Mouse (Mus musculus) forebrain, embryonic 11.5 days (tissue): ENCODE data around the gene Wdr82. TPM values are rescaled to one million over a fixed set of nuclear protein-coding genes. Genes with fewer than 3 reads are reported as not detected.
A peak's percentile ranks its signal among the peaks of the same experiment; 100 is the strongest.

ENCODE experiments used
- ATAC-seq: fragments of 200-750 bp; cut with Nextera tagmentation; replicated peaks from 2 replicates; pipeline ENCODE4 v1.8.0; 2017; ENCODE audit warnings: moderate TSS enrichment; ENCODE audit not compliant: low FRiP score
- DNase-seq: peaks from one replicate; pipeline ENCODE4 v3.0.0-alpha.2; 2017; ENCODE audit warnings: low spot score
- H3K27ac ChIP-seq: fragments of 300-500 bp; sonication (generic); 2 replicates; pipeline ENCODE4 v1.5.1; 2014; ENCODE audit warnings: low read depth, low read length
- H3K27me3 ChIP-seq: fragments of 300-500 bp; sonication (generic); 2 replicates; pipeline ENCODE4 v1.6.1; 2014; ENCODE audit warnings: mild to moderate bottlenecking, low read length, mixed read lengths; ENCODE audit not compliant: control insufficient read depth, insufficient read depth
- H3K36me3 ChIP-seq: fragments of 300-500 bp; sonication (generic); 2 replicates; pipeline ENCODE4 v1.6.1; 2014; ENCODE audit warnings: mild to moderate bottlenecking, low read length, moderate library complexity, mixed read lengths; ENCODE audit not compliant: control insufficient read depth, insufficient read depth
- H3K4me1 ChIP-seq: fragments of 300-500 bp; sonication (generic); replicated peaks from 2 replicates; pipeline ENCODE4 v1.6.1; 2014; ENCODE audit warnings: low read length, mixed read lengths; ENCODE audit not compliant: control insufficient read depth, insufficient read depth
- H3K4me2 ChIP-seq: fragments of 300-500 bp; sonication (generic); 2 replicates; pipeline ENCODE4 v1.6.1; 2014; ENCODE audit warnings: low read depth, mild to moderate bottlenecking, low read length, moderate library complexity, mixed read lengths; ENCODE audit not compliant: severe bottlenecking
- H3K4me3 ChIP-seq: fragments of 300-500 bp; sonication (generic); 2 replicates; pipeline ENCODE4 v1.5.1; 2014; ENCODE audit warnings: low read depth, low read length
- H3K9ac ChIP-seq: fragments of 300-500 bp; sonication (generic); 2 replicates; pipeline ENCODE4 v1.6.1; 2014; ENCODE audit warnings: low read length
- H3K9me3 ChIP-seq: fragments of 300-500 bp; sonication (generic); 2 replicates; pipeline ENCODE4 v1.6.1; 2016; ENCODE audit warnings: low read length, mixed read lengths; ENCODE audit not compliant: control insufficient read depth
- WGBS: fragments of 180-500 bp; shearing (Covaris S2); extraction: QIAGEN DNeasy Blood & Tissue Kit; methylation state at CpG from one replicate; pipeline ENCODE4 v1.1.7; 2014; 5-methylcytosine and 5-hydroxymethylcytosine counted together
- polyA plus RNA-seq: library from polyadenylated mRNA; unstranded; fragments of >200 nt; fragmentation: Nextera tagmentation; extraction: Ambion mirVana; gene quantifications from 2 replicates; pipeline ENCODE4 v1.2.1, GENCODE M21; 2014

Gene Wdr82
- polyA plus RNA-seq, 1 experiment from 2014 or later, result 34.6 TPM

- DNase-seq (no peak), ATAC-seq (no peak)
- Histone ChIP-seq H3K27ac (no peak overlapping the region), H3K9me3 (no peaks in the 10 kb centered on the region), H3K36me3 (no peaks in the 10 kb centered on the region), H3K27me3 (peaks cover 9% of the 10 kb centered on the region), H3K9ac (peak overlapping the region; percentile 56), H3K4me1 (peaks cover 8% of the 10 kb centered on the region; the same call in 1 of the 2 replicates), H3K4me3 (peak overlapping the region; percentile 32), H3K4me2 (peak overlapping the region; percentile 80)
- 61% methylated on average over 24 of the region's 24 CpGs for WGBS
Measured at GRCm38 (mm10) chr9:106225469-106226150, 54.9 kb downstream of the Wdr82 start.

DNA sequence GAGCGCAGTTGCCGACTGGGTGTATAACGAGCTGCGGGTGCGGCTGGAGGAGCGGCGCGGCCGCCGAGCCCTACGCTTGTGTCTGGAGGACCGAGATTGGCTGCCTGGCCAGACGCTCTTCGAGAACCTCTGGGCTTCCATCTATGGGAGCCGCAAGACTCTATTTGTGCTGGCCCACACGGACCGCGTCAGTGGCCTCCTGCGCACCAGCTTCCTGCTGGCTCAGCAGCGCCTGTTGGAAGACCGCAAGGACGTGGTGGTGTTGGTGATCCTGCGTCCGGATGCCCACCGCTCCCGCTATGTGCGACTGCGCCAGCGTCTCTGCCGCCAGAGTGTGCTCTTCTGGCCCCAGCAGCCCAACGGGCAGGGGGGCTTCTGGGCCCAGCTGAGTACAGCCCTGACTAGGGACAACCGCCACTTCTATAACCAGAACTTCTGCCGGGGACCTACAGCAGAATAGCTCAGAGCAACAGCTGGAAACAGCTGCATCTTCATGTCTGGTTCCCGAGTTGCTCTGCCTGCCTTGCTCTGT lies 55.5 kb downstream of the Wdr82 start:
- no peaks in the 10 kb centered on the region for H3K36me3 ChIP-seq
- WGBS, result 7% methylated on average over 34 of the region's 34 CpGs
- no peak overlapping the region for H3K27ac ChIP-seq
- H3K4me3 ChIP-seq, result peak overlapping the region; percentile 32
- H3K9me3 ChIP-seq, result no peaks in the 10 kb centered on the region
- DNase-seq (peak; percentile 71), ATAC-seq (peak; percentile 78)
- H3K9ac ChIP-seq, result peak overlapping the region; percentile 56
- peaks cover 8% of the 10 kb centered on the region; the same call in 1 of the 2 replicates for H3K4me1 ChIP-seq
- H3K27me3 ChIP-seq, result peaks cover 9% of the 10 kb centered on the region
- peak overlapping the region; percentile 80 for H3K4me2 ChIP-seq

GRCm38 (mm10) chr9:106227790-106228429 lies 57.2 kb downstream of the Wdr82 start:
- DNase-seq, result no peak
- 65% methylated on average over 8 of the region's 8 CpGs for WGBS
- H3K4me2 ChIP-seq, result no peak overlapping the region
- H3K4me1 ChIP-seq, result peaks cover 8% of the 10 kb centered on the region; the same call in 1 of the 2 replicates
- no peak overlapping the region for H3K9ac ChIP-seq
- H3K4me3 ChIP-seq, result no peak overlapping the region
- peaks cover 9% of the 10 kb centered on the region for H3K27me3 ChIP-seq
- H3K27ac ChIP-seq, result no peak overlapping the region
- no peaks in the 10 kb centered on the region for H3K36me3 ChIP-seq
- no peaks in the 10 kb centered on the region for H3K9me3 ChIP-seq
- ATAC-seq, result no peak

DNA sequence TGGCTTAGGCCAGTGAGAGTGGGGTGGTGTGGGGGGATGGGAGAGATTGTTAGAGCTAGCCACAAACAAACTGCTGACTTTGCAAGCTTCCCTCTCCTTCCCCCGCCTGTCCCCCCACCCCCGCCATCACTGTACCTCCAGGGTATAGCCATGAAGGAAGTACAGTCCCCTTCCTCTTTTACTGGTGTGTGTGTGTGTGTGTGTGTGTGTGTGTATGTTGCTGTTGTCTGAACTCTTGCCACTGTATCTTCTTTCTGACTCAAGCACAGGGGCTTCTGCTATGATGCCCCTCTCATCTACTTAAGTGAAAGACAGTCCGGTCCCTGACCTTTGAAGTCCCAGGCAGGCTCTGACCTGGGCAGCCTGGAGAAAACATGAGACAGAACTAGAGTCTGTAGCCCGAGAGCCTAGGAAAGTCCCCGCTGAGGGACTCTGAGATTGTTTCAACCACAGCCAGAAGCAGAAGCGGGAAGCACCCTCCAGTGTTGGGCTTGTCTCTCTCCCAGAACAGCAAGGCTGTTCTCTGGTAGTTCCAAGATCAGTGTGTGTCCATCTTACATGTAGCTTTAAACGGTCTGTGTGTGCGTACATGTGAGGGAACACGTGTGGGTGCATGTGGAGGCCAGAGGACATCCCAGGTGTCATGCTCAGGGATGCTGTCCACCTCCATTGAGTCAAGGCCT lies 59.5 kb downstream of the Wdr82 start:
- no peaks in the 10 kb centered on the region for H3K36me3 ChIP-seq
- no peak overlapping the region for H3K4me2 ChIP-seq
- H3K9me3 ChIP-seq, result no peaks in the 10 kb centered on the region
- no peak overlapping the region for H3K27ac ChIP-seq
- peaks cover 9% of the 10 kb centered on the region for H3K27me3 ChIP-seq
- peaks cover 8% of the 10 kb centered on the region; the same call in 1 of the 2 replicates for H3K4me1 ChIP-seq
- ATAC-seq (no peak), DNase-seq (no peak)
- WGBS, result 83% methylated on average over 9 of the region's 9 CpGs
- no peak overlapping the region for H3K9ac ChIP-seq
- H3K4me3 ChIP-seq, result no peak overlapping the region

GRCm38 (mm10) chr9:106230734-106231106 lies 60.0 kb downstream of the Wdr82 start:
- DNase-seq, result no peak
- no peak for ATAC-seq
- 58% methylated on average over 3 of the region's 3 CpGs for WGBS

GRCm38 (mm10) chr9:106231220-106231619 lies 60.5 kb downstream of the Wdr82 start:
- Histone ChIP-seq H3K4me2 (no peak overlapping the region), H3K9ac (no peak overlapping the region), H3K27me3 (0 out of 2 replicates have a peak, but pooled peaks cover 2% of the 10 kb centered on the region), H3K4me1 (peaks cover 3% of the 10 kb centered on the region; the same call in 1 of the 2 replicates), H3K4me3 (no peak overlapping the region), H3K27ac (no peak overlapping the region), H3K36me3 (no peaks in the 10 kb centered on the region; the same call in 1 of the 2 replicates), H3K9me3 (no peaks in the 10 kb centered on the region)
- WGBS, result 83% methylated on average over 7 of the region's 7 CpGs
- DNase-seq (no peak), ATAC-seq (no peak)

More at GRCm38 (mm10) chr9:106230734-106231106, 60.0 kb downstream of the Wdr82 start:
- Histone ChIP-seq H3K36me3 (no peaks in the 10 kb centered on the region), H3K4me3 (no peak overlapping the region), H3K27me3 (peaks cover 4% of the 10 kb centered on the region; the same call in 1 of the 2 replicates), H3K9me3 (no peaks in the 10 kb centered on the region), H3K4me1 (peaks cover 7% of the 10 kb centered on the region; the same call in 1 of the 2 replicates), H3K27ac (no peak overlapping the region), H3K4me2 (no peak overlapping the region), H3K9ac (no peak overlapping the region)

DNA sequence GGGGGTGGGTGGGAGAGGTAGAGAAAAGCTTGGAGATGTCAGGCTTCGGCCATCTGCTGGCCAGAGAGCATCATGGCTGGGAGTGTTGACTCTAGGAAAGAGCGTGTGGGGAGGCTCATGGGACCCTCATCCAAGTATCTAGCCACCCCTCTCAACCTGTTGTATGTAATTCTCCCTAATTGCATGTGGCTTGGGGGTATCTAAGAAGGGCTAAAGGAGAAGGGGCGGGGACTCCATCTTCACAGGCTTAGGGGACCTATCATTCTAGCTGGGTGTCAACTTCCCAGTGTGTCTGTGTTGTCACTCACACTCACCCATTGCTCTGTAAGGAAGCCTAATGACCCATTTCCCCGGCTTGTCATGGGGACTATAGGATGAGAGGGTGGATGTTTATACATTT lies 61.1 kb downstream of the Wdr82 start:
- no peaks in the 10 kb centered on the region; the same call in 1 of the 2 replicates for H3K36me3 ChIP-seq
- H3K9ac ChIP-seq, result no peak overlapping the region
- H3K27ac ChIP-seq, result no peak overlapping the region
- no peaks in the 10 kb centered on the region for H3K9me3 ChIP-seq
- no peak overlapping the region for H3K4me3 ChIP-seq
- DNase-seq (no peak), ATAC-seq (no peak)
- no peak overlapping the region for H3K4me2 ChIP-seq
- WGBS, result 80% methylated on average over 4 of the region's 4 CpGs
- no peaks in the 10 kb centered on the region for H3K27me3 ChIP-seq
- no peaks in the 10 kb centered on the region for H3K4me1 ChIP-seq

DNA sequence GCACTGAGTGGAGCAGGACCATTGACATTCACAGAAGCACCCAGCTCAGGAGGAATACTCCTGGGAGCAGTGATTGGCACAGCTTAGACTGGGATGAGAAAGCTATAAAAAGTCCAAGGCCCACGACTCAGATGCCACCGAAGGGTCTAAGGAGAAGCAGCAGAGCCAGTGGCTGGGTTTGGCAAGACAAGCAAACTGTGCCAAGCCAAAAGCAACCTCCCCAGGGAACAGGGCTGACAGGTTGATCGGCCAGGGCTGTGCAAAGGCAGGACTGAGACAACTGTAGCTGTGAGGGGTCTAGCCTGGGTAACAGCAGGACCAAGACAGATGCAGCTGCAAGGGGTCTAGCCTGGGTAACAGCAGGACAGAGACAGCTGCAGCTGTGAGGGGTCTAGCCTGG lies 62.2 kb downstream of the Wdr82 start:
- H3K27me3 ChIP-seq, result no peaks in the 10 kb centered on the region
- H3K9ac ChIP-seq, result no peak overlapping the region
- ATAC-seq (no peak), DNase-seq (no peak)
- peaks cover 4% of the 10 kb centered on the region; the same call in 1 of the 2 replicates for H3K36me3 ChIP-seq
- H3K4me2 ChIP-seq, result no peak overlapping the region
- H3K27ac ChIP-seq, result no peak overlapping the region
- H3K4me3 ChIP-seq, result no peak overlapping the region
- H3K9me3 ChIP-seq, result no peaks in the 10 kb centered on the region
- no peaks in the 10 kb centered on the region for H3K4me1 ChIP-seq
- 90% methylated on average over 3 of the region's 3 CpGs for WGBS
